Mouse (Mus musculus) liver, embryonic 14.5 days (tissue): ENCODE measurements at regions not wholly inside any gene's neighbourhood (a gene's known extent, or its start where the extent isn't known, plus 50 kb on each side); places are given as distances from the start of the nearest gene placed in this dataset.
"Not testable (repeated sequence)": the region's sequence is repeated elsewhere in the genome, so short reads cannot be mapped to it uniquely, and the experiment has no call there.

Experiments used
- ATAC-seq: fragments of 200-750 bp; cut with Nextera tagmentation; 2 replicates; pipeline ENCODE4 v1.8.0; 2017; ENCODE audit warnings: moderate number of reproducible peaks, mild to moderate bottlenecking, moderate library complexity; ENCODE audit not compliant: insufficient read depth
- DNase-seq, 3 experiments: peaks; one replicate each; pipeline ENCODE4 v3.0.0-alpha.2; 2012 to 2013; ENCODE audit warnings: low read depth in 3 of 3, low spot score in 3 of 3
- H3K27ac ChIP-seq: fragments of 300-500 bp; sonication (generic); 2 replicates; pipeline ENCODE4 v1.5.1; 2014; ENCODE audit warnings: moderate library complexity, mild to moderate bottlenecking, control low read depth, inconsistent platforms
- H3K27me3 ChIP-seq: fragments of 300-500 bp; sonication (generic); 2 replicates; pipeline ENCODE4 v1.6.1; 2014; ENCODE audit warnings: mild to moderate bottlenecking, low read length, moderate library complexity; ENCODE audit not compliant: control insufficient read depth, insufficient read depth
- H3K36me3 ChIP-seq: fragments of 300-500 bp; sonication (generic); replicated peaks from 2 replicates; pipeline ENCODE4 v1.6.1; 2014; ENCODE audit warnings: low read depth; ENCODE audit not compliant: control insufficient read depth, insufficient read depth
- H3K4me1 ChIP-seq, 2 experiments: fragments of 200-500 bp in 1 of 2; fragments of 300-500 bp in 1 of 2; sonication (generic) in 1 of 2; replicated peaks; 2 replicates each; pipeline ENCODE4 v1.6.1; 2012 to 2014; ENCODE audit warnings: antibody characterized with exemption in 1 of 2, inconsistent platforms in 1 of 2, low read length in 1 of 2; ENCODE audit not compliant: control insufficient read depth in 2 of 2, insufficient read depth in 2 of 2
- H3K4me2 ChIP-seq: fragments of 300-500 bp; sonication (generic); 2 replicates; pipeline ENCODE4 v1.6.1; 2014; ENCODE audit warnings: low read depth, mild to moderate bottlenecking, control low read depth, moderate library complexity
- H3K4me3 ChIP-seq, 2 experiments: fragments of 200-500 bp in 1 of 2; fragments of 300-500 bp in 1 of 2; sonication (generic) in 1 of 2; 2 replicates each; pipeline ENCODE4 v1.5.1; 2012 to 2014; ENCODE audit warnings: low read depth in 2 of 2, low read length in 2 of 2, mild to moderate bottlenecking in 2 of 2, control low read depth in 1 of 2, inconsistent platforms in 1 of 2, moderate library complexity in 1 of 2; ENCODE audit not compliant: insufficient read depth in 1 of 2
- H3K9ac ChIP-seq: fragments of 300-500 bp; sonication (generic); replicated peaks from 2 replicates; pipeline ENCODE4 v1.6.1; 2014; ENCODE audit warnings: mild to moderate bottlenecking, control low read depth, moderate library complexity
- H3K9me3 ChIP-seq: fragments of 300-500 bp; sonication (generic); 2 replicates; pipeline ENCODE4 v1.6.1; 2016; ENCODE audit warnings: low read length, mixed read lengths; ENCODE audit not compliant: control insufficient read depth
- CTCF ChIP-seq: IDR thresholded peaks from 2 replicates; pipeline ENCODE4 v1.5.1; 2016; ENCODE audit warnings: antibody characterized with exemption, low read depth, control low read depth
- EP300 ChIP-seq: IDR thresholded peaks from 2 replicates; pipeline ENCODE4 v1.6.1; 2016; ENCODE audit warnings: antibody characterized with exemption, low read depth
- WGBS: fragments of 180-500 bp; shearing (Covaris S2); extraction: QIAGEN DNeasy Blood & Tissue Kit; methylation state at CpG from one replicate; pipeline ENCODE4 v1.1.7; 2014; ENCODE audit not compliant: insufficient replicate concordance; 5-methylcytosine and 5-hydroxymethylcytosine counted together

- Histone ChIP-seq H3K4me2 (no peak overlapping the region), H3K9me3 (no peaks in the 10 kb centered on the region), H3K27me3 (no peaks in the 10 kb centered on the region), H3K4me1 (no peaks in the 10 kb centered on the region), H3K9ac (no peak overlapping the region), H3K27ac (no peak overlapping the region), H3K36me3 (no peaks in the 10 kb centered on the region), H3K4me3 (no peak overlapping the region)
- TF ChIP-seq EP300, result no peak
- TF ChIP-seq CTCF, result no peak
- ATAC-seq (no peak), DNase-seq (no peak)
- 67% methylated on average over 10 of the region's 10 CpGs for WGBS
Measured at GRCm38 (mm10) chr6:20092057-20092917, 1123.0 kb upstream of the Kcnd2 start.

- H3K27ac ChIP-seq, DNase-seq, ATAC-seq, H3K4me1 ChIP-seq, H3K4me2 ChIP-seq, H3K4me3 ChIP-seq, H3K27me3 ChIP-seq, H3K9me3 ChIP-seq, H3K9ac ChIP-seq, H3K36me3 ChIP-seq: not testable (repeated sequence)
- whole genome bisulfite sequencing, result 81% methylated on average over 22 of the region's 22 CpGs
Measured at GRCm38 (mm10) chr6:20133991-20134390, 1081.3 kb upstream of the Kcnd2 start.

GRCm38 (mm10) chr6:20137546-20137945 lies 1077.8 kb upstream of the Kcnd2 start:
- DNase-seq (no peak), ATAC-seq (no peak)
- no peak overlapping the region for H3K27ac ChIP-seq
- H3K36me3 ChIP-seq, result no peaks in the 10 kb centered on the region
- H3K4me1 ChIP-seq, result no peaks in the 10 kb centered on the region
- TF ChIP-seq EP300, result no peak
- no peak for TF ChIP-seq CTCF
- H3K27me3 ChIP-seq, result no peaks in the 10 kb centered on the region
- H3K9me3 ChIP-seq, result no peaks in the 10 kb centered on the region
- no peak overlapping the region for H3K4me3 ChIP-seq
- H3K4me2 ChIP-seq, result no peak overlapping the region
- H3K9ac ChIP-seq, result no peak overlapping the region
